Mouse (Mus musculus) limb, embryonic 14.5 days (tissue): ENCODE results near the gene Ankfn1. TPM values are rescaled to one million over a fixed set of nuclear protein-coding genes. Genes with fewer than 3 reads are reported as not detected.

ENCODE experiments used
- ATAC-seq: fragments of 200-750 bp; cut with Nextera tagmentation; 2 replicates; pipeline ENCODE4 v1.8.0; 2017; ENCODE audit warnings: low read depth, moderate number of reproducible peaks, moderate TSS enrichment; ENCODE audit not compliant: low FRiP score
- DNase-seq: peaks from one replicate; pipeline ENCODE4 v3.0.0-alpha.2; 2015; ENCODE audit warnings: low spot score
- H3K27ac ChIP-seq: fragments of 300-500 bp; sonication (generic); replicated peaks from 2 replicates; pipeline ENCODE4 v1.5.1; 2014; ENCODE audit warnings: low read depth, mild to moderate bottlenecking, low read length, moderate library complexity, mixed read lengths
- H3K27me3 ChIP-seq: fragments of 300-500 bp; sonication (generic); 2 replicates; pipeline ENCODE4 v1.6.1; 2014; ENCODE audit warnings: low read length, mixed read lengths; ENCODE audit not compliant: control insufficient read depth, insufficient read depth
- H3K36me3 ChIP-seq: fragments of 300-500 bp; sonication (generic); 2 replicates; pipeline ENCODE4 v1.6.1; 2014; ENCODE audit warnings: mild to moderate bottlenecking, low read length, moderate library complexity, mixed read lengths; ENCODE audit not compliant: control insufficient read depth, insufficient read depth
- H3K4me1 ChIP-seq: fragments of 300-500 bp; sonication (generic); 2 replicates; pipeline ENCODE4 v1.6.1; 2014; ENCODE audit warnings: antibody characterized with exemption, low read length, mixed read lengths; ENCODE audit not compliant: control insufficient read depth, insufficient read depth
- H3K4me2 ChIP-seq: fragments of 300-500 bp; sonication (generic); replicated peaks from 2 replicates; pipeline ENCODE4 v1.6.1; 2014; ENCODE audit warnings: low read depth, mild to moderate bottlenecking, low read length, moderate library complexity; ENCODE audit not compliant: severe bottlenecking
- H3K4me3 ChIP-seq: fragments of 300-500 bp; sonication (generic); replicated peaks from 2 replicates; pipeline ENCODE4 v1.5.1; 2014; ENCODE audit warnings: low read length
- H3K9ac ChIP-seq: fragments of 300-500 bp; sonication (generic); 2 replicates; pipeline ENCODE4 v1.6.1; 2014; ENCODE audit warnings: mild to moderate bottlenecking, low read depth, low read length, moderate library complexity; ENCODE audit not compliant: severe bottlenecking
- H3K9me3 ChIP-seq: fragments of 300-500 bp; sonication (generic); 2 replicates; pipeline ENCODE4 v1.6.1; 2016; ENCODE audit warnings: low read length; ENCODE audit not compliant: control insufficient read depth
- POLR2A ChIP-seq: fragments of 200-500 bp; IDR thresholded peaks from 2 replicates; pipeline ENCODE4 v1.8.0; 2012; ENCODE audit warnings: inconsistent platforms, mild to moderate bottlenecking, moderate library complexity, borderline replicate concordance; ENCODE audit not compliant: insufficient read depth, insufficient read length; ENCODE audit errors: extremely low read depth
- WGBS: fragments of 180-500 bp; shearing (Covaris S2); extraction: QIAGEN DNeasy Blood & Tissue Kit; methylation state at CpG from one replicate; pipeline ENCODE4 v1.1.7; 2014; 5-methylcytosine and 5-hydroxymethylcytosine counted together
- polyA plus RNA-seq, 2 experiments: library from polyadenylated mRNA; depleted of rRNA in 1 of 2; stranded (reverse) in 1 of 2; unstranded in 1 of 2; fragments of >200 nt; fragmentation: Nextera tagmentation in 1 of 2; extraction: Ambion mirVana in 1 of 2; gene quantifications; 2 replicates each; pipeline versions ENCODE4 v1.2.1 to v1.2.3; 2012 to 2014

Gene Ankfn1
- polyA plus RNA-seq, 2 experiments, result 0.36 to 0.61 TPM

GRCm38 (mm10) chr11:89619955-89620354 is 157.5 kb downstream of the Ankfn1 start:
- no peaks in the 10 kb centered on the region for H3K27me3 ChIP-seq
- no peaks in the 10 kb centered on the region for H3K36me3 ChIP-seq
- no peak for TF ChIP-seq POLR2A
- ATAC-seq (no peak), DNase-seq (no peak)
- no peak overlapping the region for H3K4me2 ChIP-seq
- no peak overlapping the region for H3K4me3 ChIP-seq
- no peak overlapping the region for H3K27ac ChIP-seq
- H3K4me1 ChIP-seq, result no peaks in the 10 kb centered on the region
- no peaks in the 10 kb centered on the region for H3K9me3 ChIP-seq
- no peak overlapping the region for H3K9ac ChIP-seq

DNA sequence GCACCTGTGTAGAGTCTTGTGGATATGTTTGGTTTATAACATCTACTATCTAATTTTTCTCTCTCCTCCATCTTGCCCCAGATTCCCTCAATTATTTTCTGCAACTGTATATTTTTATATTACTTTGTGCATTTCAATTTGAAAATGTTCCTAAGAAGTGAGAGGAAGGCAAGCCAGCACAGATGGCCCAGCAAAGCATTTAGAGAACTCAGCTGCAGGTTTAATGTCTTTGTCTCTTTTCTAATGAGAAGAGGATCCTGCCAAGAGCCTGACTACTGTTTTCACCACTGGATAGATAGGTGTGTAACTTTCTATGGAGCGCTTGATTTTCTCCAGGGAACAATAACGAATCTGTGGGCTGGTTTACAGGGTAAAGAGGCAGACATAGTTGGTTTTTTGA is 161.6 kb downstream of the Ankfn1 start:
- DNase-seq, result no peak

DNA sequence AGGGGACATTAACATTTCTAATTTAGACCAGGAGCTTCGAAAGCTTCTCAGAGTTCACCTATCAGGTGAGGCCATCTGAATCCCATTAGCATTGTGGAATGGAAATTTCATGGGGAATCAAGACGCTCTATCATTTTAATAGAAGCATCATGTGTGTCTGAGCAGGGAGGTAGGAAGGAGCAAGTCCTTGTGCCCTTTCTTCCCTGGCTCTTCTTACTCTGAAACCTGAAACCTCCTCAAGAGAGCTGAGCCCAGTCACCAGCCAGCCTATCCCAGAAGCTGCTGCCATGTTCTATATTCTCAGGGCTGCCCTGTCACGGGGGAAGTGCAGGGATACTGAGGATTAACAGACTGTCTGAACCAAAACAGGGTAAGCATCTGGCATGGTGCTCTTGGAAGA is 165.9 kb downstream of the Ankfn1 start:
- no peaks in the 10 kb centered on the region for H3K9me3 ChIP-seq
- H3K27me3 ChIP-seq, result no peaks in the 10 kb centered on the region
- ATAC-seq, result no peak
- 34% methylated on average over 3 of the region's 3 CpGs for WGBS
- no peak for TF ChIP-seq POLR2A
- H3K4me1 ChIP-seq, result peaks cover 4% of the 10 kb centered on the region; the same call in 1 of the 2 replicates
- no peak overlapping the region for H3K4me2 ChIP-seq
- no peak overlapping the region for H3K4me3 ChIP-seq
- H3K36me3 ChIP-seq, result no peaks in the 10 kb centered on the region
- no peak for DNase-seq
- H3K9ac ChIP-seq, result no peak overlapping the region
- no peak overlapping the region for H3K27ac ChIP-seq

More for the DNA sequence above, 161.6 kb downstream of the Ankfn1 start:
- H3K4me2 ChIP-seq, result no peak overlapping the region
- no peak overlapping the region for H3K4me3 ChIP-seq
- H3K9me3 ChIP-seq, result no peaks in the 10 kb centered on the region
- no peak overlapping the region for H3K9ac ChIP-seq
- no peaks in the 10 kb centered on the region for H3K4me1 ChIP-seq
- no peaks in the 10 kb centered on the region for H3K36me3 ChIP-seq
- no peaks in the 10 kb centered on the region for H3K27me3 ChIP-seq
- H3K27ac ChIP-seq, result no peak overlapping the region
- no peak for ATAC-seq
- no peak for TF ChIP-seq POLR2A
- WGBS, result 82% methylated on average over 2 of the region's 2 CpGs

DNA sequence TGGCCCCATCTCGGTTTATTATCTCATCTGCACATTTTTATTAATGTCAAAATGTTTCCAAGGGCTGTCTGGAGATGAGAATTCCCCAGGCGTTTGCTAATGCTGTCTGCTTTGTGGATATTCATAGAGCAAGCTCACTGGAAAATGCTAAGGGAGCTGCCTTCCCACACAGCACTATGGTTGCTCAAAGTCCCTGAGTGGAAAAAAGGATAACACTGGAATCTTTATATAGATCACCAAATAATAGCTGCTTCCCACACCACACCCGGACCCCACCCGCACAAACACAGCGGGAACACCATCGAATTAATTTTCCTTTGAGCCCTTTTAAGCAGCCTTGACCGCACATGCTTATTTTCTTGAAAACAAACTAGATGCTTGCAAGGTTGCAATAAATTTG is 169.4 kb downstream of the Ankfn1 start:
- Histone ChIP-seq H3K4me1 (peaks cover 4% of the 10 kb centered on the region; the same call in 1 of the 2 replicates), H3K27me3 (no peaks in the 10 kb centered on the region), H3K36me3 (no peaks in the 10 kb centered on the region), H3K4me2 (no peak overlapping the region), H3K27ac (no peak overlapping the region), H3K9ac (no peak overlapping the region), H3K4me3 (no peak overlapping the region), H3K9me3 (no peaks in the 10 kb centered on the region)
- no peak for ATAC-seq
- TF ChIP-seq POLR2A, result no peak
- WGBS, result 77% methylated on average over 7 of the region's 7 CpGs
- no peak for DNase-seq

GRCm38 (mm10) chr11:89607270-89607669 is 170.2 kb downstream of the Ankfn1 start:
- no peak overlapping the region for H3K9ac ChIP-seq
- ATAC-seq, result no peak
- TF ChIP-seq POLR2A, result no peak
- H3K36me3 ChIP-seq, result no peaks in the 10 kb centered on the region
- H3K27ac ChIP-seq, result no peak overlapping the region
- H3K4me3 ChIP-seq, result no peak overlapping the region
- H3K27me3 ChIP-seq, result no peaks in the 10 kb centered on the region
- DNase-seq, result no peak
- no peaks in the 10 kb centered on the region for H3K9me3 ChIP-seq
- peaks cover 4% of the 10 kb centered on the region; the same call in 1 of the 2 replicates for H3K4me1 ChIP-seq
- 35% methylated on average over 3 of the region's 3 CpGs for WGBS
- no peak overlapping the region for H3K4me2 ChIP-seq

DNA sequence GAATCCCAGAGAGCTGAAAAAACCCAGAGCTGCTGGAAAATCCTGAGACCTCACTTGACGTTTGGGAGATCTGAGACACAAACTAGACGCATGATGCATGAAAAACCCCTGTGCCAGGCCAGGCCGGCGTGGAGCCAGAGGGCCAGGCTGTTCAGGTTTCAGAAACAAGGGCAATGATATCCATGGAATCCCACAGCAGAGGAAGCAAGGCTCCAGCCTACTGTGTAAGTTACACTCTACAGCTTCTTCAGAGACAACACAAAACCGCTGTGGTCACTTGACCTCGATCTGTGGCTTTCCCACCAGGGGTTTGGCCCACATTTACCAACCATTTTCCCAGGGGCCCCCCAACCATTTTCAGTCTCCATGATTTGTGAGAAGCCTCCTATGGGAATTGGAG is 171.1 kb downstream of the Ankfn1 start:
- H3K27ac ChIP-seq, result no peak overlapping the region
- peaks cover 4% of the 10 kb centered on the region; the same call in 1 of the 2 replicates for H3K4me1 ChIP-seq
- ATAC-seq (no peak), DNase-seq (no peak)
- H3K4me2 ChIP-seq, result no peak overlapping the region
- H3K9me3 ChIP-seq, result no peaks in the 10 kb centered on the region
- no peak for TF ChIP-seq POLR2A
- H3K9ac ChIP-seq, result no peak overlapping the region
- 83% methylated on average over 6 of the region's 6 CpGs for WGBS
- H3K27me3 ChIP-seq, result no peaks in the 10 kb centered on the region
- no peak overlapping the region for H3K4me3 ChIP-seq
- no peaks in the 10 kb centered on the region for H3K36me3 ChIP-seq
